Mouse (Mus musculus): ENCODE data around the gene Prkab1. TPM values are rescaled to one million over a fixed set of nuclear protein-coding genes. Genes with fewer than 3 reads are reported as not detected.

Gene Prkab1
- polyA plus RNA-seq, 2 experiments, result 62.6 to 89.2 TPM

DNA sequence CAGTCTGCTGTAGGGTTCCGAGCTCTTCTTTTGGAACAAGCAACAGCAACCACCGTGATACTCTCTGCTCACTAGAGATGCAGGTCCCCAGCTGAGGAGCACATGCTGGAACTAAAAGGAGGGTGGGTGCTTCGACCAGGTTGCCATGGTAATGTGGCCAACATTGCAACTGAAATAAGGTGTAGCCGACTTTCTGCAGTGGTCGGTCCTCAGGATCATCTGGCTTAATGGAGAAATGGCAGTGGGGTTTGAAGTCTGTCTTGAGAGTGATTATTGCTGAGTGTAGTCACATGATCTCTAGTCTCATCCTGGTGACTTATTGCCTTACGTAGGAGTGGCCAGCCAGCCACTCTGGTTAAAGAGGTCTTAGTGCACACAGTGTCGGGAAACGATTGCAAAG lies 10.5 kb downstream of the Prkab1 start:
- H3K9me3 ChIP-seq (ENCODE audit: control insufficient read depth, low read length), result no peaks in the 10 kb centered on the region
- no peaks in the 10 kb centered on the region for H3K4me1 ChIP-seq (ENCODE audit: control insufficient read depth, insufficient read depth, low read length)
- TF ChIP-seq POLR2A (IDR thresholded peaks at IDR 0.05; ENCODE audit: borderline replicate concordance, extremely low read depth, insufficient read depth, insufficient read length), result no peak
- H3K4me3 ChIP-seq (replicated peaks; ENCODE audit: low read length), result no peak overlapping the region
- no peak overlapping the region for H3K4me2 ChIP-seq (replicated peaks; ENCODE audit: low read depth, low read length, severe bottlenecking)
- ATAC-seq (ENCODE audit: low FRiP score, low read depth) (no peak), DNase-seq (ENCODE audit: low spot score) (no peak)
- H3K27me3 ChIP-seq (ENCODE audit: control insufficient read depth, insufficient read depth, low read length), result no peaks in the 10 kb centered on the region
- no peak overlapping the region for H3K9ac ChIP-seq (ENCODE audit: low read depth, low read length, severe bottlenecking)
- WGBS, result 89% methylated on average over 8 of the region's 8 CpGs
- H3K27ac ChIP-seq (replicated peaks; ENCODE audit: low read depth, low read length), result no peak overlapping the region
- peaks cover 61% of the 10 kb centered on the region for H3K36me3 ChIP-seq (ENCODE audit: control insufficient read depth, insufficient read depth, low read length)

- Histone ChIP-seq H3K27me3 (ENCODE audit: control insufficient read depth, insufficient read depth, low read length) (no peaks in the 10 kb centered on the region), H3K27ac (replicated peaks; ENCODE audit: low read depth, low read length) (no peak overlapping the region), H3K4me3 (replicated peaks; ENCODE audit: low read length) (no peak overlapping the region), H3K9me3 (ENCODE audit: control insufficient read depth, low read length) (no peaks in the 10 kb centered on the region), H3K36me3 (ENCODE audit: control insufficient read depth, insufficient read depth, low read length) (peaks cover 48% of the 10 kb centered on the region), H3K4me1 (ENCODE audit: control insufficient read depth, insufficient read depth, low read length) (no peaks in the 10 kb centered on the region), H3K4me2 (replicated peaks; ENCODE audit: low read depth, low read length, severe bottlenecking) (no peak overlapping the region), H3K9ac (ENCODE audit: low read depth, low read length, severe bottlenecking) (no peak overlapping the region)
- whole genome bisulfite sequencing, result 88% methylated on average over 7 of the region's 7 CpGs
- DNase-seq (ENCODE audit: low spot score), result no peak
- no peak for TF ChIP-seq POLR2A (IDR thresholded peaks at IDR 0.05; ENCODE audit: borderline replicate concordance, extremely low read depth, insufficient read depth, insufficient read length)
- ATAC-seq (ENCODE audit: low FRiP score, low read depth), result no peak
Measured at GRCm38 (mm10) chr5:116012503-116012902, 11.8 kb downstream of the Prkab1 start.

DNA sequence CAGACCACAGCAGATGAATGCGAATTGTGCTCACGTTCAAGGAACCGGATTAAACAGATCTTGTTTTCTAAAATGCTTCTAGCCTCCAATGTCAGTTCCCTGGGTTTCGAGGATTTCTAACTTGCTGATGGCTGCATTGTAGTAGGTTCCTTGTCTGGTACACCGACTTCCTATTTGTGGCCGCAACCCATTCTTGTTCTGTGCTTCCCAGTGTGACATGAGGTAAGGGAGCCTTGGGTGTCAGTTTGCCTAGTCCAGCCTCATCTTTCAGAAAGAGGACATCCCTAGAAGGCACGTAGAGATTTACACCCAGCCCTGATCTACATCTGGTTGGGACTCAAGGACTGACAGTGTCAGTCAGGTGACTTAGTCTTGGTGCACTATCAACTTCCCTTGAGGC lies 12.6 kb downstream of the Prkab1 start:
- Histone ChIP-seq H3K27me3 (ENCODE audit: control insufficient read depth, insufficient read depth, low read length) (no peaks in the 10 kb centered on the region), H3K4me2 (replicated peaks; ENCODE audit: low read depth, low read length, severe bottlenecking) (no peak overlapping the region), H3K4me3 (replicated peaks; ENCODE audit: low read length) (no peak overlapping the region), H3K9me3 (ENCODE audit: control insufficient read depth, low read length) (no peaks in the 10 kb centered on the region), H3K9ac (ENCODE audit: low read depth, low read length, severe bottlenecking) (no peak overlapping the region), H3K36me3 (ENCODE audit: control insufficient read depth, insufficient read depth, low read length) (peaks cover 40% of the 10 kb centered on the region), H3K27ac (replicated peaks; ENCODE audit: low read depth, low read length) (no peak overlapping the region), H3K4me1 (ENCODE audit: control insufficient read depth, insufficient read depth, low read length) (no peaks in the 10 kb centered on the region)
- no peak for TF ChIP-seq POLR2A (IDR thresholded peaks at IDR 0.05; ENCODE audit: borderline replicate concordance, extremely low read depth, insufficient read depth, insufficient read length)
- ATAC-seq (ENCODE audit: low FRiP score, low read depth) (no peak), DNase-seq (ENCODE audit: low spot score) (no peak)
- WGBS, result 94% methylated on average over 7 of the region's 7 CpGs

GRCm38 (mm10) chr5:116009884-116010627 lies 14.3 kb downstream of the Prkab1 start:
- no peak for DNase-seq (ENCODE audit: low spot score)
- Histone ChIP-seq H3K4me2 (replicated peaks; ENCODE audit: low read depth, low read length, severe bottlenecking) (no peak overlapping the region), H3K27me3 (ENCODE audit: control insufficient read depth, insufficient read depth, low read length) (no peaks in the 10 kb centered on the region), H3K4me3 (replicated peaks; ENCODE audit: low read length) (no peak overlapping the region), H3K27ac (replicated peaks; ENCODE audit: low read depth, low read length) (no peak overlapping the region), H3K9me3 (ENCODE audit: control insufficient read depth, low read length) (no peaks in the 10 kb centered on the region), H3K4me1 (ENCODE audit: control insufficient read depth, insufficient read depth, low read length) (no peaks in the 10 kb centered on the region), H3K9ac (ENCODE audit: low read depth, low read length, severe bottlenecking) (no peak overlapping the region), H3K36me3 (ENCODE audit: control insufficient read depth, insufficient read depth, low read length) (peaks cover 23% of the 10 kb centered on the region)
- TF ChIP-seq POLR2A (IDR thresholded peaks at IDR 0.05; ENCODE audit: borderline replicate concordance, extremely low read depth, insufficient read depth, insufficient read length), result no peak
- ATAC-seq (ENCODE audit: low FRiP score, low read depth), result no peak
- 75% methylated on average over 2 of the region's 2 CpGs for WGBS

GRCm38 (mm10) chr5:116009091-116009851 lies 15.0 kb downstream of the Prkab1 start:
- Histone ChIP-seq H3K4me2 (replicated peaks; ENCODE audit: low read depth, low read length, severe bottlenecking) (no peak overlapping the region), H3K27me3 (ENCODE audit: control insufficient read depth, insufficient read depth, low read length) (no peaks in the 10 kb centered on the region), H3K27ac (replicated peaks; ENCODE audit: low read depth, low read length) (no peak overlapping the region), H3K9ac (ENCODE audit: low read depth, low read length, severe bottlenecking) (no peak overlapping the region), H3K36me3 (ENCODE audit: control insufficient read depth, insufficient read depth, low read length) (peaks cover 15% of the 10 kb centered on the region), H3K4me1 (ENCODE audit: control insufficient read depth, insufficient read depth, low read length) (no peaks in the 10 kb centered on the region), H3K4me3 (replicated peaks; ENCODE audit: low read length) (no peak overlapping the region), H3K9me3 (ENCODE audit: control insufficient read depth, low read length) (no peaks in the 10 kb centered on the region)
- whole genome bisulfite sequencing, result 61% methylated on average over 15 of the region's 15 CpGs
- ATAC-seq (ENCODE audit: low FRiP score, low read depth), result no peak
- no peak for DNase-seq (ENCODE audit: low spot score)
- TF ChIP-seq POLR2A (IDR thresholded peaks at IDR 0.05; ENCODE audit: borderline replicate concordance, extremely low read depth, insufficient read depth, insufficient read length), result no peak
